ENCODE assay signal across 20 mouse cellular contexts in the genomic region with DNA sequence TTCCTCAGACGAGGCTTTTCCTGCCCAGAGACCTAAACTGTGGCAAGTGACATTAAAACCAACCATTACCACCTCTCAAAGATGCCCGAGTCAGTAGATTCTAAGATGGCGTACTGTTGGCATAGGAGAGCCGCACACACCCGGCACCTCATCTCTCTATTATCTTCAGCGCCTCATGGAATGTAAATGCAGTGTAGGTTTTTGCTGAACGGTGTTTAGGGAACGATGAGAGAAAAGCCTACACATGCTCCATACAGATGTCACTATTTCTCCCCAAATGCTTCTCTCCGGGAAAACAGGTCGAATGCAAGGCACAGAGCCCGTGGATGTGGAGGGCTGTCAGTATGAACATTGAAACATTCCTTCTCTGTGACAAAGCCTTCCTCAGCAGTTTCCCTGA.
DNase-seq lines count a peak whose midpoint lies in the region; ATAC-seq and TF ChIP-seq lines count a peak whose summit lies in the region.
"Had no signal": no experiment of that assay in that cellular context is flagged by ENCODE, and none has a peak within 500 bp of the region (broad histone marks: within the 10 kb centered on the region; RNA-seq: fewer than 3 reads in every experiment).

No protein-coding gene starts in this region.

- WGBS in hindbrain, postnatal 0 days = 80% methylated on average over 11 of the region's 11 CpGs
- 94% methylated on average over 11 of the region's 11 CpGs for WGBS in hindbrain, embryonic 10.5 days
- WGBS in neural tube, embryonic 12.5 days = 85% methylated on average over 11 of the region's 11 CpGs
- 72% methylated on average over 11 of the region's 11 CpGs for WGBS in neural tube, embryonic 15.5 days

- no peak overlapping the region for H3K9ac ChIP-seq in hindbrain, postnatal 0 days (replicated peaks; ENCODE audit: low read length)
- H3K9ac ChIP-seq in neural tube, embryonic 12.5 days = no peak overlapping the region
- H3K9ac ChIP-seq in neural tube, embryonic 15.5 days (replicated peaks) = no peak overlapping the region
- H3K9ac ChIP-seq: embryonic facial prominence, embryonic 12.5 days; forebrain, embryonic 12.5 days; forebrain, postnatal 0 days; heart, embryonic 12.5 days; intestine, embryonic 15.5 days had no signal

- H3K27me3 ChIP-seq in hindbrain, postnatal 0 days (ENCODE audit: insufficient read depth, low read length) = no peaks in the 10 kb centered on the region
- H3K27me3 ChIP-seq in hindbrain, embryonic 10.5 days (ENCODE audit: insufficient read depth, poor library complexity, severe bottlenecking) = no peaks in the 10 kb centered on the region
- H3K27me3 ChIP-seq in neural tube, embryonic 12.5 days (replicated peaks) = no peaks in the 10 kb centered on the region
- no peaks in the 10 kb centered on the region for H3K27me3 ChIP-seq in neural tube, embryonic 15.5 days (replicated peaks)
- H3K27me3 ChIP-seq: CH12.LX; embryonic facial prominence, embryonic 12.5 days; forebrain, embryonic 12.5 days; heart, embryonic 12.5 days; intestine, embryonic 15.5 days; Patski had no signal

- H3K9me3 ChIP-seq in hindbrain, postnatal 0 days (ENCODE audit: low read length) = no peaks in the 10 kb centered on the region
- H3K9me3 ChIP-seq in hindbrain, embryonic 10.5 days = no peaks in the 10 kb centered on the region
- no peaks in the 10 kb centered on the region for H3K9me3 ChIP-seq in neural tube, embryonic 12.5 days
- no peaks in the 10 kb centered on the region for H3K9me3 ChIP-seq in neural tube, embryonic 15.5 days (replicated peaks)
- H3K9me3 ChIP-seq: embryonic facial prominence, embryonic 12.5 days; forebrain, embryonic 12.5 days; intestine, embryonic 15.5 days had no signal

- ATAC-seq in hindbrain, postnatal 0 days = no peak
- ATAC-seq in neural tube, embryonic 12.5 days (ENCODE audit: low FRiP score, low read depth) = no peak
- no peak for ATAC-seq in neural tube, embryonic 15.5 days (ENCODE audit: low FRiP score)
- ATAC-seq: activated CD4-positive, CD25-positive, alpha-beta regulatory T cell, adult 4 months; Patski had no signal

- no peak for TF ChIP-seq CTCF in gastrocnemius, adult 2 months (IDR thresholded peaks at IDR 0.05)
- TF ChIP-seq CTCF in hindbrain, postnatal 0 days (IDR thresholded peaks at IDR 0.05; ENCODE audit: low read depth) = no peak

- intact Hi-C loops in gastrocnemius, adult 2 months (cut with DNase I) = no loop called here

- H3K36me3 ChIP-seq in hindbrain, postnatal 0 days (ENCODE audit: insufficient read depth, low read length) = no peaks in the 10 kb centered on the region
- H3K36me3 ChIP-seq in hindbrain, embryonic 10.5 days = no peaks in the 10 kb centered on the region
- H3K36me3 ChIP-seq in neural tube, embryonic 12.5 days = no peaks in the 10 kb centered on the region
- no peaks in the 10 kb centered on the region for H3K36me3 ChIP-seq in neural tube, embryonic 15.5 days
- H3K36me3 ChIP-seq: embryonic facial prominence, embryonic 12.5 days; forebrain, embryonic 12.5 days; heart, embryonic 12.5 days; intestine, embryonic 15.5 days had no signal

- DNase-seq in gastrocnemius, adult 2 months = no peak
- DNase-seq in gastrocnemius, postnatal 10 days = no peak
- no peak for DNase-seq in hindbrain, postnatal 0 days (ENCODE audit: low spot score)
- no peak for DNase-seq in hindbrain, embryonic 10.5 days (ENCODE audit: low spot score)
- DNase-seq in neural tube, embryonic 10.5 days (ENCODE audit: extremely low spot score, low spot score) = no peak
- DNase-seq in ovary, postnatal 10 days (ENCODE audit: low spot score) = no peak
- DNase-seq: adrenal gland, postnatal 14 days; cerebellum, postnatal 14 days; gastrocnemius, postnatal 14 days had no signal

- H3K4me1 ChIP-seq in hindbrain, postnatal 0 days (ENCODE audit: insufficient read depth, low read length) = no peaks in the 10 kb centered on the region
- H3K4me1 ChIP-seq in hindbrain, embryonic 10.5 days (replicated peaks) = no peaks in the 10 kb centered on the region
- 0 out of 2 replicates have a peak, but pooled peaks cover 3% of the 10 kb centered on the region for H3K4me1 ChIP-seq in neural tube, embryonic 12.5 days
- H3K4me1 ChIP-seq in neural tube, embryonic 15.5 days = peaks cover 36% of the 10 kb centered on the region
- H3K4me1 ChIP-seq: forebrain, embryonic 12.5 days; intestine, embryonic 15.5 days had no signal

- peak overlapping the region; percentile 38; the same call in 1 of the 2 replicates for H3K27ac ChIP-seq in gastrocnemius, adult 2 months
- peak overlapping the region; percentile 41; the same call in 1 of the 2 replicates for H3K27ac ChIP-seq in hindbrain, postnatal 0 days
- no peak overlapping the region for H3K27ac ChIP-seq in hindbrain, embryonic 10.5 days
- 0 out of 2 replicates have a peak overlapping the region, but pooled peaks have one; percentile 10 for H3K27ac ChIP-seq in neural tube, embryonic 12.5 days
- peak overlapping the region; percentile 83 for H3K27ac ChIP-seq in neural tube, embryonic 15.5 days (replicated peaks)
- H3K27ac ChIP-seq: embryonic facial prominence, embryonic 12.5 days; forebrain, embryonic 12.5 days; heart, adult 2 months; intestine, embryonic 15.5 days had no signal

- no peak overlapping the region for H3K4me2 ChIP-seq in hindbrain, postnatal 0 days (ENCODE audit: low read depth, low read length)
- no peak overlapping the region for H3K4me2 ChIP-seq in neural tube, embryonic 12.5 days (replicated peaks)
- no peak overlapping the region for H3K4me2 ChIP-seq in neural tube, embryonic 15.5 days
- H3K4me2 ChIP-seq: embryonic facial prominence, embryonic 12.5 days; forebrain, embryonic 12.5 days; heart, embryonic 12.5 days; intestine, embryonic 15.5 days had no signal

- no peak overlapping the region for H3K4me3 ChIP-seq in gastrocnemius, adult 2 months
- H3K4me3 ChIP-seq in hindbrain, postnatal 0 days (ENCODE audit: low read length) = no peak overlapping the region
- no peak overlapping the region for H3K4me3 ChIP-seq in hindbrain, embryonic 10.5 days
- no peak overlapping the region for H3K4me3 ChIP-seq in neural tube, embryonic 12.5 days
- H3K4me3 ChIP-seq in neural tube, embryonic 15.5 days (replicated peaks) = no peak overlapping the region
- H3K4me3 ChIP-seq: embryonic facial prominence, embryonic 12.5 days; forebrain, embryonic 12.5 days; heart, adult 2 months; heart, embryonic 12.5 days; intestine, embryonic 15.5 days had no signal
